Mouse (Mus musculus): ENCODE results near the gene Gpnmb.

GRCm38 (mm10) chr6:49009665-49010064 is 26.7 kb upstream of the Gpnmb start:
- TF ChIP-seq CTCF (IDR thresholded peaks at IDR 0.05; ENCODE audit: borderline replicate concordance, insufficient read depth, low read length) (no peak), POLR2A (IDR thresholded peaks at IDR 0.05; ENCODE audit: low read depth, low read length) (no peak)
